Mouse (Mus musculus) brain, embryonic 18.5 days (tissue): Measurements from ENCODE around the gene Tnrc6b.

Source experiments
- DNase-seq: peaks from one replicate; pipeline ENCODE4 v3.0.0-alpha.2; 2012; ENCODE audit warnings: low read depth, low spot score

Gene Tnrc6b

GRCm38 (mm10) chr15:80785699-80786098 is 74.6 kb downstream of the Tnrc6b start:
- no peak for DNase-seq

GRCm38 (mm10) chr15:80787746-80788145 is 76.6 kb downstream of the Tnrc6b start:
- DNase-seq: no peak

GRCm38 (mm10) chr15:80792556-80792955 is 81.4 kb downstream of the Tnrc6b start:
- DNase-seq: no peak

- DNase-seq: no peak
Measured at GRCm38 (mm10) chr15:80795076-80795475, 84.0 kb downstream of the Tnrc6b start.

GRCm38 (mm10) chr15:80797757-80798156 is 86.6 kb downstream of the Tnrc6b start:
- no peak for DNase-seq

GRCm38 (mm10) chr15:80798367-80799073 is 87.4 kb downstream of the Tnrc6b start:
- DNase-seq: peak; percentile 98

- DNase-seq: no peak
Measured at GRCm38 (mm10) chr15:80799074-80799633, 88.0 kb downstream of the Tnrc6b start.

- DNase-seq: peak; percentile 64
Measured at GRCm38 (mm10) chr15:80799634-80800137, 88.6 kb downstream of the Tnrc6b start.

GRCm38 (mm10) chr15:80800201-80800600 is 89.1 kb downstream of the Tnrc6b start:
- DNase-seq: no peak

- no peak for DNase-seq
Measured at GRCm38 (mm10) chr15:80800765-80801164, 89.7 kb downstream of the Tnrc6b start.

- DNase-seq: no peak
Measured at GRCm38 (mm10) chr15:80801597-80801996, 90.5 kb downstream of the Tnrc6b start.

GRCm38 (mm10) chr15:80807162-80807561 is 96.0 kb downstream of the Tnrc6b start:
- DNase-seq: no peak

- DNase-seq: no peak
Measured at GRCm38 (mm10) chr15:80810226-80810625, 99.1 kb downstream of the Tnrc6b start.

GRCm38 (mm10) chr15:80812840-80813239 is 101.7 kb downstream of the Tnrc6b start:
- no peak for DNase-seq

GRCm38 (mm10) chr15:80814792-80815191 is 103.7 kb downstream of the Tnrc6b start:
- no peak for DNase-seq

- no peak for DNase-seq
Measured at GRCm38 (mm10) chr15:80822276-80822675, 111.2 kb downstream of the Tnrc6b start.

GRCm38 (mm10) chr15:80831170-80831569 is 120.1 kb downstream of the Tnrc6b start:
- no peak for DNase-seq

- DNase-seq: no peak
Measured at GRCm38 (mm10) chr15:80832808-80833207, 121.7 kb downstream of the Tnrc6b start.

- no peak for DNase-seq
Measured at GRCm38 (mm10) chr15:80836246-80836645, 125.1 kb downstream of the Tnrc6b start.

GRCm38 (mm10) chr15:80838836-80839235 is 127.7 kb downstream of the Tnrc6b start:
- no peak for DNase-seq

- DNase-seq: no peak
Measured at GRCm38 (mm10) chr15:80839653-80840420, 128.7 kb downstream of the Tnrc6b start.

GRCm38 (mm10) chr15:80844262-80844661 is 133.1 kb downstream of the Tnrc6b start:
- DNase-seq: no peak
